Mouse (Mus musculus) midbrain, embryonic 16.5 days (tissue): ENCODE measurements at regions not wholly inside any gene's neighbourhood (a gene's known extent, or its start where the extent isn't known, plus 50 kb on each side); places are given as distances from the start of the nearest gene placed in this dataset.

Experiments
- ATAC-seq: fragments of 200-750 bp; cut with Nextera tagmentation; 2 replicates; pipeline ENCODE4 v1.8.0; 2017; ENCODE audit warnings: moderate TSS enrichment
- H3K27ac ChIP-seq: fragments of 300-500 bp; sonication (generic); 2 replicates; pipeline ENCODE4 v1.5.1; 2014; ENCODE audit warnings: mild to moderate bottlenecking, low read length, mixed read lengths
- H3K27me3 ChIP-seq: fragments of 300-500 bp; sonication (generic); 2 replicates; pipeline ENCODE4 v1.6.1; 2014; ENCODE audit warnings: low read depth, low read length, mixed read lengths; ENCODE audit not compliant: control insufficient read depth, insufficient read depth
- H3K36me3 ChIP-seq: fragments of 300-500 bp; sonication (generic); 2 replicates; pipeline ENCODE4 v1.6.1; 2014; ENCODE audit warnings: mild to moderate bottlenecking, low read length, moderate library complexity, mixed read lengths; ENCODE audit not compliant: control insufficient read depth, insufficient read depth
- H3K4me1 ChIP-seq: fragments of 300-500 bp; sonication (generic); 2 replicates; pipeline ENCODE4 v1.6.1; 2014; ENCODE audit warnings: mild to moderate bottlenecking, low read length, mixed read lengths; ENCODE audit not compliant: control insufficient read depth, insufficient read depth
- H3K4me2 ChIP-seq: fragments of 300-500 bp; sonication (generic); 2 replicates; pipeline ENCODE4 v1.6.1; 2014; ENCODE audit warnings: mild to moderate bottlenecking, low read length, mixed read lengths
- H3K4me3 ChIP-seq: fragments of 300-500 bp; sonication (generic); 2 replicates; pipeline ENCODE4 v1.5.1; 2014; ENCODE audit warnings: low read depth, mild to moderate bottlenecking, low read length, moderate library complexity, mixed read lengths
- H3K9ac ChIP-seq: fragments of 300-500 bp; sonication (generic); 2 replicates; pipeline ENCODE4 v1.6.1; 2014; ENCODE audit warnings: low read depth, low read length, mixed read lengths
- H3K9me3 ChIP-seq: fragments of 300-500 bp; sonication (generic); replicated peaks from 2 replicates; pipeline ENCODE4 v1.6.1; 2014; ENCODE audit warnings: mild to moderate bottlenecking, low read length, mixed read lengths; ENCODE audit not compliant: control insufficient read depth, poor library complexity, severe bottlenecking
- WGBS: fragments of 180-500 bp; shearing (Covaris S2); extraction: QIAGEN DNeasy Blood & Tissue Kit; methylation state at CpG from one replicate; pipeline ENCODE4 v1.1.7; 2014; 5-methylcytosine and 5-hydroxymethylcytosine counted together

DNA sequence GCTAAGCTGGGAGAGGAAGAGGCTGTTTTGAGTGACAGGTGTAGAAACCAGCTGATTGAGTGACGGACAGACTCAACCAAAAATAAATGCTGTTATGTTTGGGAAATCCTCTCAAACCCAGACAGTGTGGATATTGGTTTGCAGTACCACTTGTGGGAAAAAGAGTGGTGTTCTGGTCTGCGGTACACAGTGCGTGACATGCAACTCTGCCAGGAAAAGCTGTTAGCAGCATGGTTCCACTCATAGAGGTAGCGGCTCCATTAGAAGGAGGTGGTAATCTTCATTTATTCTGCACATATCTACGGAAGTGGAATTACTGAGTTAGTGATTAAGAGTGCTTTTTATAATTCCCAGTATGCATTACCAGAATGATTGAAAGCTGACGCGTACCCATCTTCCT lies 485.4 kb downstream of the Rps24 start:
- no peaks in the 10 kb centered on the region for H3K36me3 ChIP-seq
- no peaks in the 10 kb centered on the region for H3K9me3 ChIP-seq
- H3K4me3 ChIP-seq = no peak overlapping the region
- H3K27me3 ChIP-seq = no peaks in the 10 kb centered on the region
- no peak overlapping the region for H3K27ac ChIP-seq
- H3K4me1 ChIP-seq = no peaks in the 10 kb centered on the region
- no peak for ATAC-seq
- H3K4me2 ChIP-seq = no peak overlapping the region
- no peak overlapping the region for H3K9ac ChIP-seq
- 78% methylated on average over 7 of the region's 7 CpGs for WGBS

DNA sequence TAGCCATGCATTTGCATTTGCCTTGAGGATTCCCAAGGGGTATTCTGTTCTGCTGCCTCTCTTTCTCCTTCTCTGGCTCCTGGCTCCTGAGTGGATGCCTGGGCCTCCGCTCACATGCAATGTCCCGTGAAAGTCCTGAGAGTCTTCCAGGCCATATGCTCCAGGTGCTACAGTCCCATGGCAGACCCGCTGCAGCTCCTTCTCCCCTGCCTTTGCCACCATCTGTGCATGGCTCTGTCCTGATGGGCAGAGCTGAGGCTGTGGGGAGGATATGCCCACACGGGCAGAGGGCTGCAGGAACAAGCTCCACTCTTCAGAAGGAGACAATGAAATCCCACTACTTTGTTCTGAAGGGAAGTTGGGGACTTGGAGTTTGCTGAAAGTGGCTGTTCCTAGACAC lies 485.9 kb upstream of the Zmiz1 start:
- H3K4me1 ChIP-seq = no peaks in the 10 kb centered on the region
- 70% methylated on average over 4 of the region's 4 CpGs for WGBS
- no peak overlapping the region for H3K4me3 ChIP-seq
- H3K27me3 ChIP-seq = no peaks in the 10 kb centered on the region
- no peak overlapping the region for H3K9ac ChIP-seq
- H3K36me3 ChIP-seq = no peaks in the 10 kb centered on the region
- no peak overlapping the region for H3K4me2 ChIP-seq
- H3K27ac ChIP-seq = no peak overlapping the region
- no peak for ATAC-seq
- H3K9me3 ChIP-seq = no peaks in the 10 kb centered on the region

DNA sequence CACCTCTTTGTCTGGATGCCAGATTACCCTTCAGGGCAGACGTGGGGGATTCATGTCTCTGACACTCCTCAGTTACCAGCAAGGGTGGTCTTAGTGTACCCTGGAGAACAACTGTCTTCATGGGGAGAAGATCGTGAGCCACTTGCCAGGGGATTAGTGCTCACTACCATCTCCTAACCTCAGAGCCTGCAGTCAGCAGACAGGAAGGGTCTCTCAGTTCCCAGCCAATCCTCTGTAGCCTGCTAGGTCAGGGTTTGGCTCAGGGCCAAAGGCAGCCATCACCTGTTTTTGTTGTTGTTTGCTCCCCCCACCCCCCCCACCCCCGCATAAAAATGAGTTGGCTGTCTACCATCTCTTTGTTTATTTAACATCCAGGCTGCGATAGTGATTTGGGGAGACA lies 485.4 kb upstream of the Zmiz1 start:
- no peak overlapping the region for H3K9ac ChIP-seq
- ATAC-seq = 0 out of 2 replicates have a peak, but pooled peaks have one; percentile 39
- H3K4me2 ChIP-seq = no peak overlapping the region
- no peaks in the 10 kb centered on the region for H3K36me3 ChIP-seq
- no peak overlapping the region for H3K27ac ChIP-seq
- 53% methylated on average over 4 of the region's 4 CpGs for WGBS
- H3K4me3 ChIP-seq = no peak overlapping the region
- no peaks in the 10 kb centered on the region for H3K9me3 ChIP-seq
- no peaks in the 10 kb centered on the region for H3K4me1 ChIP-seq
- no peaks in the 10 kb centered on the region for H3K27me3 ChIP-seq

DNA sequence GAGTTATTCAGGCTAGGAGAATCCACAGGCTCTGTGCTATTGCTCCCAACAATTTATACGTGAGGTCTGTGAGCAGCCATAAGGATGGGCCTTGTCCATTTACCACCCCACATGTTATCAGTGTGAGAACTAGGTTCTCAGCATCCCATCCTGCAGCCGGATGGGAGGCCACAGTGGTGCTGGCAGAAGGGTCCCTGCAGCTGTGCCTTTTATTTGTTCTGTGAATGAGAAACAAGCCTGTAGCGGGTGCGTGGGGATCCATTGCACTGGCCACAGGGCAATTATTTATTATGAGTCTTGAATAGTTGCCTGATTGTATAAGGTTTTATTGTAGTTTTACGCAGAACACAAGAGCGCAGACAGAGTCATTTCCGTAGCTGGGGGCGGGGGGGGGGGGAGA lies 476.5 kb upstream of the Zmiz1 start:
- no peak for ATAC-seq
- Histone ChIP-seq H3K4me2 (no peak overlapping the region), H3K36me3 (no peaks in the 10 kb centered on the region), H3K9ac (no peak overlapping the region), H3K4me1 (no peaks in the 10 kb centered on the region), H3K9me3 (no peaks in the 10 kb centered on the region), H3K4me3 (no peak overlapping the region), H3K27me3 (no peaks in the 10 kb centered on the region), H3K27ac (no peak overlapping the region)
- 62% methylated on average over 8 of the region's 8 CpGs for WGBS

DNA sequence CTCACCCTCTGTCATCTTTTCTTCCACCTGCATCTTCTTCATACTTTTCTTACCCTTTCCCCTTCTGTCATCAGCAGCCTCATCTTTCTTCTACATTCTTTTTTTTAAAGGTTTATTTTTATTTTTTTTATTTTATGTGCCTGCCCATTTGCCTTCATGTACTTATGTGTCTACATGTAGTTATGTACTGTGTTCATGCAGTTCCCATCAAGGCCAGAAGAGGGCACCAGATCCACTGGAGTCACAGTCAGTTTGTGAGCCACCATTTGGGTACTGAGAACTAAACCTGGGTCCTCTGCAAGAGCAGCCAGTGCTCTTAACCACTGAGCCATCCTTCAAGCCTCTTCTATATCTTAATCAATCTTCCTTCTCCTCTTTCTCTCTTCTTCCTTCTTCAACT lies 475.7 kb upstream of the Zmiz1 start:
- ATAC-seq = no peak

DNA sequence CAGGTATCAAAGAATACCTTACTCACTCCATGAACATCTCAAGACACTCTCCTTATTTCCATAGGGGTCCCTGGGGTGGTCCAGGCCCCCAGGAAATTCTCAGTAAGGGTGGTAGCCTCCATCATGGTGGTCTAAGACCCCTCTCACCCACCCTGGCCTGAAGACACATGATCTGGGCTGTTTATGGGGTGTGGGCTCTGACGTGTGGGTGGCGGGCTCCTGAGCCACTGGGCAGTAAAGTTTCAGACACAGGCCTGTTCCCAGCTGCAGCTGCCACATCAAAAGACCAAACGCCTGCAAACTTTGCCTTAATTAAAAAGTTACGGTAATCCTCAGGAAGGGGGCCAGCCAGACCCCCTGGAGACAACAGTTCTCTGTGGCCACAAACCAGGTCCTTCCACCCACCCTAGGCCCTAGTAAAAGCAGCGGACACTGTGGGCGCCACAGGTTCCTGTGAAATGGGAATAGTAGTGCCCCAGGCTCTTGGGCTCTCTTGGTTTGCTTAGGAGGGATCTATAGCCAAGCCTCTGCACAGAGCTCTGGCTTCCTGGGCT lies 473.1 kb upstream of the Zmiz1 start:
- WGBS = 51% methylated on average over 6 of the region's 6 CpGs
- no peak for ATAC-seq

More for the DNA sequence above, 475.7 kb upstream of the Zmiz1 start:
- H3K27me3 ChIP-seq = no peaks in the 10 kb centered on the region
- H3K4me2 ChIP-seq = no peak overlapping the region
- H3K4me1 ChIP-seq = no peaks in the 10 kb centered on the region
- H3K36me3 ChIP-seq = no peaks in the 10 kb centered on the region
- no peak overlapping the region for H3K9ac ChIP-seq
- no peak overlapping the region for H3K27ac ChIP-seq
- H3K9me3 ChIP-seq = no peaks in the 10 kb centered on the region
- no peak overlapping the region for H3K4me3 ChIP-seq

DNA sequence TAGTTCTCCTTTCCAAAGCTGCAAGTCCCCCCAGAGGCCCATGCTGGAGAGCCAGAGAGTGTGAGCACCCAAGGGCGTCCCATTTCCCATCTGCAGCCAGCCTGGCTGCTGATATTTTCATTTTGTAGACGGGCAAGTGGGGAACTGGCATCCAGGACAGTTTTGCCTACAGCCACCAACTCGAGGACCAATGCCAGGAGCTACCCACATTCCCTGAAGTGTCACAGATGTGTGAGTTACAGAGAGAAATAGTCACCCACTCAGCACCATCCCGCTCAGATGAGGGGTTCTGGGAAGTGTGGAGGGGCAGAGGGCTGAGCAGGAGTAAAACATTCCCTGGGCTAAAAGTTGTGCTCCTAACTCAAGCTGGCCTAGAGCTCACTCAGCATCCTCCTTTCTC lies 472.6 kb upstream of the Zmiz1 start:
- H3K9ac ChIP-seq = no peak overlapping the region
- H3K4me2 ChIP-seq = no peak overlapping the region
- no peak overlapping the region for H3K4me3 ChIP-seq
- 76% methylated on average over 4 of the region's 4 CpGs for WGBS
- H3K4me1 ChIP-seq = no peaks in the 10 kb centered on the region
- H3K27ac ChIP-seq = no peak overlapping the region
- no peak for ATAC-seq
- no peaks in the 10 kb centered on the region for H3K27me3 ChIP-seq
- no peaks in the 10 kb centered on the region for H3K36me3 ChIP-seq
- H3K9me3 ChIP-seq = no peaks in the 10 kb centered on the region

More for the DNA sequence above, 473.1 kb upstream of the Zmiz1 start:
- no peaks in the 10 kb centered on the region for H3K4me1 ChIP-seq
- no peak overlapping the region for H3K4me3 ChIP-seq
- H3K4me2 ChIP-seq = no peak overlapping the region
- H3K36me3 ChIP-seq = no peaks in the 10 kb centered on the region
- no peak overlapping the region for H3K27ac ChIP-seq
- no peaks in the 10 kb centered on the region for H3K9me3 ChIP-seq
- H3K9ac ChIP-seq = no peak overlapping the region
- H3K27me3 ChIP-seq = no peaks in the 10 kb centered on the region

DNA sequence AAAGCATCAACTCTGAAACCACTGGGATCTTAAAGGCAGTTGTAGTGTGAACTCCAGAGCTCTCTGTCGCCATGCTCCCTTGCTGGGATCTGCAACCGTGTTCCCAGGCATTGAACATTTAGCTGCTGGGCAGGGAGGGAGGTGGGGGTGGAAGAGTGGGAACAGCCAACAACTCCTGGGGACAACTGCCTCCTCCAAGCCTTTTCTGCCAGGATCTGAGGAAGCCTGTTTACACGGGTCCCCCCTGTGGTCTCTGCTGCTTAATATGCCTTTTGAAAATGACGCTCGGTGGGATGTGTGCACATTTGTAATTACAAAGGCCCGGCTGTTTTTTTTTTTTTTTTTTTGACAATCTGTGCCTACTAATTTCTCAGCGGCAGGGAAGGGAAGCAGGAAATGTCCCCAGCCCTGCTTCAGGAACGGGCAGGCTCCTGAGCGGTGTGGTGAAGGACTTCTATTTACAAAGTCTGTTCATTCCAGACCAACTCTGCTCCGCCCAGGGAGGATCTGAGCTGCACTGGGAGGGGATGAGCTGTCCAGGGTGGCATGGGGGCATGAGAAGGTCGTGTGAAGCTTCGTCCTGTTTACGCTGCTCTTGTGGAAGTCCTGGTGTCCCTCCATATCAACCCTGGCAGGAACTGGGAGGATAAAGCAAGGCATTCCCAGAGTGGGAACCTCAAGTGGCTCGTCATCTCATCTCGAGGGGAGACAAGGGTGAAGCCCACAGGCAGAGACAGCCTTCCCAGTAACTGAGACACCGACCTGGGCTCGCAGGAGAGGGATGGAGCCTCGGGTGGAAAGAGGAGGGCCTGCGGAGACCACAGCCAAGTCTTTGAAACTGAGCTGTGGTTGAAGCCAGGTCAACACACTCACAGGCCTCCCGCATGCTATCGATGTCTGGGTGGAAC lies 465.0 kb upstream of the Zmiz1 start:
- ATAC-seq = peak; percentile 57
- no peaks in the 10 kb centered on the region for H3K27me3 ChIP-seq
- H3K27ac ChIP-seq = peak overlapping the region; percentile 30
- no peaks in the 10 kb centered on the region for H3K36me3 ChIP-seq
- H3K4me1 ChIP-seq = peaks cover 39% of the 10 kb centered on the region
- H3K4me2 ChIP-seq = no peak overlapping the region
- H3K9ac ChIP-seq = no peak overlapping the region
- WGBS = 29% methylated on average over 21 of the region's 21 CpGs
- no peak overlapping the region for H3K4me3 ChIP-seq
- no peaks in the 10 kb centered on the region for H3K9me3 ChIP-seq

DNA sequence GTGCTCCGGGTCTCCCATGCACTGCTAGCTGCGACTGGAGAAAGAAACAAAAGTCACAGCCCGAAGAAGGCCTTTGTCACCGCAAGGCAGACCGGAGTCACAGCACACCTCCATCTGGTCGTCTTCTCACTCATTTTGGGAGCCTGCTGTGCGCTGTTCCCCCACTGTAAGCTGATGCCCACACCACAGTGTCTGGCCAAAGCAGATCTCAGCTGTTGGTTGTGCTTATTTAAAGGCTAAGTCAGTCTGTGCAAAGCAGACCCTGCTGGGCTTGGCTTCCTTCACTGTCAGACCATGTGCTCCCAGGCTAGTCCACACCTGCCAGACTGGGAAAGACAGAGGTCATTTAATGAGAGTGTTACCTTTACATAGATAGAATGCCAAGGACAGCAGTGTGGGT lies 463.8 kb upstream of the Zmiz1 start:
- no peak overlapping the region for H3K27ac ChIP-seq
- H3K36me3 ChIP-seq = no peaks in the 10 kb centered on the region
- H3K4me2 ChIP-seq = no peak overlapping the region
- no peaks in the 10 kb centered on the region for H3K9me3 ChIP-seq
- 54% methylated on average over 7 of the region's 7 CpGs for WGBS
- H3K27me3 ChIP-seq = no peaks in the 10 kb centered on the region
- H3K9ac ChIP-seq = no peak overlapping the region
- ATAC-seq = no peak
- H3K4me3 ChIP-seq = no peak overlapping the region
- H3K4me1 ChIP-seq = peaks cover 39% of the 10 kb centered on the region
